Mouse (Mus musculus) heart, postnatal 36 days (tissue): ENCODE measurements around the gene Klk14. TPM values are rescaled to one million over a fixed set of nuclear protein-coding genes. Genes with fewer than 3 reads are reported as not detected.
A peak's percentile ranks its signal among the peaks of the same experiment; 100 is the strongest.
"Not testable (repeated sequence)": the region's sequence is repeated elsewhere in the genome, so short reads cannot be mapped to it uniquely, and the experiment has no call there.

ENCODE experiments used
- DNase-seq, 2 experiments: peaks; one replicate each; pipeline ENCODE4 v3.0.0; 2021 to 2022
- intact Hi-C: fragments of 180-260 bp; cut with DNase I; formaldehyde crosslinking; loops from one replicate; pipeline ENCODE4 v1.15.1; 2025
- total RNA-seq, 2 experiments: library from RNA; stranded (reverse); gene quantifications; 2 replicates each; pipeline ENCODE4 v1.2.3; 2021

Gene Klk14
- under 1 TPM; 0.22 to 0.31 TPM for total RNA-seq

DNA sequence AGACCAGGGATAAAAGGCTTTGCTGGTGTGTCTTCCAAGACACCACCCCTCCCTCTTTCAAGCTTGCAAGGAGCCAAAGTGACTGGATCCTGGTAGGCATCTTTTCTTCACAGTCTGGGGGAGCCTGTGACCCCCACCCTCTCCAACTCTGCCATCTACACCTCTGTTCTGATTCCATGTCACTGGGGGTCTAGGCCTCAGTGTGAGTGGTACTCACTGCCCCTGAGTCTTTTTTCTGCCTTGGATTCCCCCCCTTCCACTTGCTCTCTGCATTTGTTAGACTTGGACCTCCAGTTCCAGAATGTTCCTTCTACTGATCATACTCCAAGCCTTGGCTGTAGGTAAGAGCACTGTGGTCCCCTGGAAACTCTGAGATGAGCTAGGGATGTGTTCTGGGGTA, at the start of gene Klk14:
Gene Klk14, plus strand, starts transcription at position 301 of the 400 bp plus-strand sequence.
- DNase-seq, result no peak
- intact Hi-C loops, result no loop called here

DNA sequence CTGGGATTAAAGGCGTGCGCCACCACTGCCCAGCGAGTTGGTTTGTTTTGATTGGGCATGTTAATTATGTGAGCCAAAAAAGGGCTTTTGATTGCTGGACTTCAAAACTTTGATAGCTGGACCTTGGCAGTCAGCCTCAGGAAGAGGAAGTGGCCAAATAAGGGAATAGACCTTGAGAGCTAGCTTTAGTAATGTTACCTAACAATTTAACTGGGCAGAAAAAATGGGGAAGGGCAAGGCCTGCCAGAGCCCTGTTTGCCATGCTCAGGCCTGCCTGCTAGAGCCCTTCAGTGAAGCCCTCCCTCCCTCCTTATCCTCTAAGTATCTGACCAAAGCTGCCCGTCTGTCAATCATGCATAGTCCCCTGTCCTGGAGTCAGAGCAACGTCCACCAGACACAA, 47.6 kb upstream of the Klk14 start:
- no peak for DNase-seq
- intact Hi-C loops, result no loop called here

DNA sequence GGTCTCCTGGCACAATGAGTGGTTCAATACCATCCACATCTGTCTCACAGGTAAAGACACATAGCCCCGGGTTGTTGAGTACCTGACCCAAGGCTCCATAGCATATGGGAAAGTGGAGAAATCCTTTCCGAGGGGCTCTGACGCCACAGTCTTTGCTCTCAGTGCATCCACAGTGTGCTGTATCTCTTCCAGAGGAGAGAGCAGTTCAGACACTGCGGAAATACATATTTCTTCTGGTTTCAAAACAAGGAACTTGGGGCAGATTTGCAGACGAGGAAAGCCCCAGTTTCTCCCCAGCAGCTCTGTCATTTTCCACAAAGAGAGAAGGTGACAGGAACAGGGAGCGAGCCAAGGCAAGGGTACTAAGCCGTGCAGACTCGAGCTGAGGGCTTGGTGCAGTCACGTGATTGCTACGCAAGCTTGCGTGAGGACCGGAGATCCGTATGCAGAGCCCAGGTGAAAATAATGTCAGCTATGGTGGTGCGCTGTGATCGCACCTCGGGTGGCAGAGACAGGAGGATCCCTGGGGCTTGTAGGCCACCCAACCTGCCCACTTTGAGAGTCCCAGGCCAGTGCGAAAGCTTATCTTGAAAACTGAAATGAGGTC, 47.1 kb upstream of the Klk14 start:
- DNase-seq, result no peak
- intact Hi-C loops, result no loop called here

DNA sequence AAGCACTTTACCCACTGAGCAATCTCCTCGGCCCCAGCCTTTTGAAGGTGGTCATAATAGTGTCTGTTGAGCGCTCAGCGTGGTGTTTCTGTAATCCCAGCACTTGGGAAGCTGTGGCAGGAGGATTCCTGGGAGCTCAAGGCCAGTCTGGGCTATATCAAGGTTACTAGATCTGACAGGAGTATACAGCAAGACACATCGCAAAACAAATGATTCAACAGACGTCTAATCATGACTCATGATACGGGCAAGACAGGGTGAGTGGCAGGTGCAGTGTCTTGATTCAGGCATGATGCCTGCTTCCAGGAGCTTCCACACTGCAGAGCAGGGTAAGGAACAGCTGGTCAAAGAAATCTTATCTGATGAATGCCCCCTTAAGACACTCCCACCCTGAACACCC, 37.5 kb upstream of the Klk14 start:
- intact Hi-C loops, result no loop called here
- no peak for DNase-seq

DNA sequence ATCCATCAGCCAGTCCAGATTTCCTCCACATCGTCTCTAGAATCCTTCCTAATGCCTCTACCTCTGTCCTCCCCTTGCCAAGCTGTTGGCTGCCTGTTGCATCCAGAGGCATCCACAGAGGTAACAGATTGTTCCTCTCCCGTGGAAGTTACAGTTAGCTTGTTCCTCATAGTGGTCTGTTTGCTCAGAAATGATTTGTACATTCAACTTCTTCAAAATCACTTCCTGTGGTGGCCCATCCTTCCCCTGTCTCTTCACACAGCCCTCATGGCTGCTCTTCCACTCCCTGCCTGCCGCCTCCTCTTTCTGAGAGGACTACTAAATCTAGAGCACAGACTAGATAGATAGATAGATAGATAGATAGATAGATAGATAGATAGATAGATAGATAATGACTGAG, 35.7 kb upstream of the Klk14 start:
- no peak for DNase-seq
- intact Hi-C loops, result no loop called here

DNA sequence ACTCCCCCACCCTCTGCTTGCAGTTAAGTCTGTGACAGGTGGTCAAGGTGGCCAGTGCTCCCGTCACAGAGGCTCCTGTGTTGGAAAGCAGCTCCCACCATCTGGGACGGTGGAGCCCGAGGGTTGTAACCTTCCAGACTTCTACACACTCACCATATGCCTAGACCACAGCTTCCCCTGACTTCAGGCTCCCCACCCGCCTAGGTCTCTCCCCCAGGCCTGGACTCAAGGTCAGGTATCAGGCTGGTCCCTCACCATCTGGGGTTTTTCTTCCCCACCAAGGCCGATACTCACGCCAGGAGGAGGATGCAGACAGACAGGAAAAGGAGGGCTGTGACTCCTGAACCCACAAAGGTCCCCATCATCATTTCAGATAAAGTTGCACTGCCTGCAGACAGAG, 34.0 kb upstream of the Klk14 start:
- DNase-seq, result no peak
- intact Hi-C loops, result no loop called here

DNA sequence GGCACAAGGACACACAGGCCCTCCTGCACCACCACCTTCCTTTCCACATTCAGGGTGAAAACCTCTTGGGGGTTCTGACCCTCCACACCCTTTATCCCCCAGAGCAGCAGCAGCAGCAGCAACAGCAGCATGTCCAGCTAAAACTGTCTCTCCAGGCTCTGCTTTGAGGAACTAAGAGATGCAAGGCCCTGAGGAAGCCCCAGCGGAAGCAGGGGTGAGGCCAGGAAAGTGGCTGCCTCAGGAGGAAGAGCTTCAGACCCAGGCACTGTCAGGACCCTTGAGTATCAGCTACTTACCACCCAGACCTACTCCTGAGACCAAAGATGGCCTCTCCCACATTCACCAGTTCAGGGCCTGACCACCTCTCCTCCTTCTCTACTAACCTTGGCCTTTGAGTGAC, 30.2 kb upstream of the Klk14 start, which contains the start of gene Siglece:
Gene Siglece, minus strand, starts transcription at position 160 of the 400 bp plus-strand sequence.
- no peak for DNase-seq
- intact Hi-C loops, result no loop called here

DNA sequence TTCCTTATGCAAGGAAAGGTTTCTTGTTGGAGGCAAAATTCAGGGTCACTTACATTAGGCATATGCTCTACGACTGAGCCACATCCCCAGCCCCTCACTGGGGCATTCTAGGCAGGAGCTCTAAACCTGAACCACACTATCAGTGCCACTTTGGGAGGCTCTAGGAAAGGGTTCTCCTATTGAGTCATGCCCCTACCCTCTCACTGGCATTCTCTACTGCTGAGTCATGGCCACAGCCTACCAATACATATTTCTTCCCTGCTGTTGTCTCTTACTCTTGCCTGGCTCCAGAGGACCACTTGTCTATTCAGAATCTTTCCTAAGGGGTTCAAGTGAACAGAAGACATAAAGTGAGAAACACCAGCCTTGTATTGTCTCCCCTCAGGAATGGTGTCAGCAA, 27.4 kb upstream of the Klk14 start:
- intact Hi-C loops, result no loop called here
- DNase-seq, result no peak

DNA sequence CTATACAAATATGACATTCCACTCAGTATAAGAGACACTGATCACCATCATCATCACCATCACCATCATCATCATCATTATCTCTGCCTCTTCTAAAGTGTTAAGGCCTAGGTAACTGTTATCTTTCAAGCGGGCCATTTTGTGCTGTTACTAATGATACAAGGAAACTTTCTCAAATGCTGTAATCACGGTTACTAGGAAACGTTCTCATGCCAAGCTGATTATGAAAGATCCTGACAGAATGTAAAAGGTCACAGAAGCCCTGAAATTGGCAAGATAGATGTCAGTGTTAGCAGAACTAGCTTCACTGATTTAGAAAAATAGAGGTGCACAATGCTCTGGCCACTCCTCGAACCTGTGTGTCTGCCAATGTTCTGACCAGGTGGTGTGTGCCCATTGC, 23.0 kb upstream of the Klk14 start:
- intact Hi-C loops, result loop anchor here (5.0 kb wide), 1 partner anchor 50 kb away; no protein-coding TSS in a partner anchor
- not testable (repeated sequence) for DNase-seq

DNA sequence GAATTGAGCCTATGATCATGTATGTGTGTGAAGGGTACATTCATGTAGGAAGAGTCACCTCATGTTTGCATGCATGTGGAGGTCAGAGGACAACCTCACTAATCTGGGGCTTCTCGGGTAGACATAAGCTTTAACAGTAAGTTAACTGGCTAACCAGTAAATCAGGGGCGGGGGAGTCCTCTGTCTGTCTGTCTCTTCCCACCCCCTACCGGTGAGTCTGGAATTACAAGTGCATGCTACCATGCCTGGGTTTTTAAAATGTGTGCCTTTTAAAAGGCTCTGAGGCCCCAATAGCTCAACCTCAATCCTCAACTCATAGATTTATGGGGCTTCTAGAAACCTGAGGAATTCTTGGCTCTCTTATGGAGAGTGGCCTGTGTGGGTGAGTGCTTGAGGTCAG, 21.6 kb upstream of the Klk14 start:
- intact Hi-C loops, result loop anchor here (5.0 kb wide), 1 partner anchor 49 kb away; no protein-coding TSS in a partner anchor
- DNase-seq, result no peak

DNA sequence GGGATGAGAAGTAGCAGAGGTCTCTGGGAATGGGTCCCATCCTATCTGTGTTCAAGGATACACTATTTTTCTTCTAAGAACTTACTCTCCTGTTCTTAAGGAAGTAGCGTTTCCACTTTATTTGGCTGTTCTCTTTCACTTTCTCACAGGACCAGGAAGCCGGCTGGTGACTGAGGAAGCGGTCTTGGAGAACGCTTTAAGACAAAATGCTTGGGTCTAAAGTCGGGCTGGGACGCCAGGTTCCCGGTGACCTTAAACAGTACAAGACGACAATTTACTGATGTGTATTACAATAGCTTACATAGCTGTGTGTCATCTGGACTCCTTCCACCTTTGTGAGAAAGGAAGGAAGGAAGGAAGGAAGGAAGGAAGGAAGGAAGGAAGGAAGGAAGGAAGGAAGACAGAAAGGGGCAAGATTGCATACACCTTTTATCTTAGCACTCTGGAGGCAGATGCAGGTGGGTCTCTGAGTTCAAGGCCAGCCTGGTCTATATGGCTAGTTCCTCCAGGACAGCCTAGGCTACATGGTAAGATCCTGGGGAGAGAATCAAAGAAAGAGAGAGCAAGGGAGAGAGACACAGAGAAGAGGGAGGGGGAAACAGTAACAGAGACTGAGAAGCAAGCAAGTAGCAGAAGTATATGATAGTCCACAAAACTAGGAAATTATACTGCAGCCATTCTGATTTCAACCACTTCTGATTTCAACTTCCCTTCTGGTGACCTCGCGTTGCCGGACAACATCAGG, 19.0 kb upstream of the Klk14 start:
- no peak for DNase-seq
- intact Hi-C loops, result loop anchor here (5.0 kb wide), 1 partner anchor 204 kb away; no protein-coding TSS in a partner anchor

DNA sequence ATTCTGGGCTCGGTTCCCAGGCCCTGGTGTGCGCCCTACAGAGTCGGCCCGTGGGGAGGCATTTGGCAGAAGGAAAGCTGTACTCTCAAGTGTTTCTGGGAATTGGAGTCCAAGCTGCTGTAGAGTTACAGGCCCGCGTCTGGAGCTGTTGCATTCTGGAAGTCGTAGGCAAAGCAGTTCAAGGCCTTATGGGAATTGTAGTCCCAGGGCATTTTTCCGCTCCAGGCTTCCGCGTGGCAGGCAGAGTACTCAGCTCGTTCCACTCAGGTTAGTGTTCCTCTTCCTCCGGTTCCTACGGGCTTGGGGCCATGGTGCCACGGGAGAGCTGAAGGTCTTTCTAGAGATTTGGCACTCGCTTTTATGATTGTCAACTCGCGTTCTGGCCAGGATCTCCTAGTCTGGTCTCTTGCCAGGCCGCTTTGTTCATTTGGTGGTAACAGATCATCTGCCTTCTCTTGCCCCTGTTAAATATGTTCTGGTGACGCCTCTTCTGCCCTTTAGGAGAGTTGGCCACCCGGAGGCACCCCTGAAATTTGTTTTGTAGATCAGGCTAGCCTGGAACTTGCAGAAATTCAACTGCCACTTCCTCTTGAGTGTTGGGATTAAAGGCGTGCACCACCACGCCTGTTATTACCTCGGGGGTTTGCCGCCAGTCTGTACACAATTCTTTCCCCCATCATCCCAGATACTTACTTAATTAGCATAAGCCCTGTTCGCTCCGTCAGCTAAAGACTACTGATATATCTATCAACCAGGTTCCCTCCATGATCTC, 18.2 kb upstream of the Klk14 start, which contains the start of gene Ctu1:
Gene Ctu1, plus strand, starts transcription at position 208 of the 772 bp plus-strand sequence.
- intact Hi-C loops, result loop anchor here (1.0 to 5.0 kb wide), 2 partner anchors 93 to 205 kb away; partner anchors contain the start of gene Zfp719
- DNase-seq, result peak; percentile 85 to 87

DNA sequence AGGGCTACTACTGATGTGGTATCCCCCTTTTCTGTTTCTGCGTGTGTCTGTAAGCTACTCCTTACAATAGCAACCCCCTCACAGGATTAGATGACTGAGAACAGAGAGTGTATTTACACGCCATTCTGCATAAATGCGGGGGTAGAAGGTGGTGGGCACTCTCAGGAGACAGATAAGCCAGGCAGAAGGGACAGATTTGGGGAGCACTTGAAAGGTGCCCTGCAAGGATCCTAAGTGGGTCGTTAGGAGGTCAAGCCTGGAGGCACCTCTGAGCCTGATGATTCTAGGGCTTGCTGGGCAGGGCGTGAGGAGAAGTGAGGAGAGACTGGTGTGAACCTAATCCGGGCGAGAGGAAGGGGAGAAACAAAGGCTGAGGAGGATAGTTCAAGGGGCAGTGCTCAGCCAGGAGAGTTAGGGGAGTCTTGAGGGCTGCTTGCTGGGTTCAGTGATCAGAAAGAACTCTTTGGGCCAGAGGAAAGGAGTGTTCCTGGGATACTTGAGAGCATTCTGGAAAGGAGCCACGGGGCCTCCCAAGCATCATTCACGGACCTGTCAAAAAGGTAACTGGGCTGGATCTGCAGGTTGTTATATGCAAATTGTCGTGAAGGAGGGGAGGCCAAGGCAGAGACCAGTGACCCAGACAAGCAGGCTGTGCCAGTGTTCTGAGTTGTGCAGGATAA, 17.5 kb upstream of the Klk14 start:
- DNase-seq, result no peak
- intact Hi-C loops, result loop anchor here (1.0 to 5.0 kb wide), 2 partner anchors 93 to 205 kb away; partner anchors contain the start of gene Zfp719

DNA sequence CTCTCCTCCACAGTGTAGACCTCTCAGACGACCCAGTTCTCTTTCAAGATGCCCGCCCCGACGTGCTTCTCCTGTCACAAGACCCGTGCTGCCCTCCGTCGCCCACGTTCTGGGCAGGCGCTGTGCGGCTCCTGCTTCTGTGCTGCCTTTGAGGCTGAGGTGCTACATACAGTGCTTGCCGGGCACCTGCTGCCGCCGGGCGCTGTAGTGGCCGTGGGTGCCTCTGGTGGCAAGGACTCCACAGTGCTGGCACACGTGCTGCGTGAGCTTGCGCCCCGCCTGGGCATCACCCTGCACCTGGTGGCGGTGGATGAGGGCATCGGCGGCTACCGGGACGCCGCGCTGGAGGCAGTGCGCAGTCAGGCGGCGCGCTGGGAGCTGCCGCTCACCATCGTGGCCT, 15.1 kb upstream of the Klk14 start:
- no peak for DNase-seq
- intact Hi-C loops, result no loop called here

DNA sequence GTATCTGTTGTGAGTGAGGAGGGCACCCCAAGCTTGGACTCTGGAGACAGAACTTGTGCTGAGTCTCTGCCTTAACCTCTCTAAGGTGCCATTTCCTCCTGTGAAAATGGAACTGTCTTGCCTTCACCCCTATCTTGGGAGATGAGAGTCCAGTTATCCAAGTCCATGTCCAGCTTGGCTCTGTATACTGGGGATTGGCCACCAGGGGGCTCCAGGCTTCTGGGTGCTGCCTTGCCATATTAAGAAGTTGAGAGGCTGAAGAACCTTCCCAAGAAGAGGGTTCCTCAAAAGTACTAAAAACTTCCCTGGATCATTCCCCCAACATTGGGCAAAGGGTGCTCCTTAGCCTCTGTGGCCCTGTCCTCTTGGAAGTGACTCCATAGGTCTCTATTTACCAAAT, 11.7 kb upstream of the Klk14 start:
- peak; percentile 45 to 68 for DNase-seq
- intact Hi-C loops, result loop anchor here (1.0 kb wide), 1 partner anchor 217 kb away; no protein-coding TSS in a partner anchor

DNA sequence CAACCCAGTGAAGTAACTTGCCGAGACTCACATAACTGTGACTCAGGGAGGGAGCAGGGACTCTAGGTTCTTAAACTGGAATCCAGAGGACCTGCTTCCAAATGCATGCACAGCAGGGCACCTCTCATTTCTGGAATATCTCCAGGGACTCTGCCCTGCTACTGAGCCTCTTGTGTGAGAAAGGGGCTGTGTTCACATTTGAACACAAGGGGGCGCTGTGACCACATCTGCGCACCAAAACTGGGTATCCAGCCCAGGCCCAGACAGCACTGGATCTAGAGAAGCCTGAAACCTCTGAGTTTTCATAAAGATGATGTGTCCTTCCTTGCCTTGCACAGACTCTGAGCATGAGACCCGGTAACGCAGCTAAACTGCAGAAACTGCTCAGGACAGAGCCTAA, 9.3 kb upstream of the Klk14 start:
- intact Hi-C loops, result loop anchor here (1.0 to 5.0 kb wide), 3 partner anchors 66 to 101 kb away; no protein-coding TSS in a partner anchor
- peak; percentile 67 to 71 for DNase-seq

DNA sequence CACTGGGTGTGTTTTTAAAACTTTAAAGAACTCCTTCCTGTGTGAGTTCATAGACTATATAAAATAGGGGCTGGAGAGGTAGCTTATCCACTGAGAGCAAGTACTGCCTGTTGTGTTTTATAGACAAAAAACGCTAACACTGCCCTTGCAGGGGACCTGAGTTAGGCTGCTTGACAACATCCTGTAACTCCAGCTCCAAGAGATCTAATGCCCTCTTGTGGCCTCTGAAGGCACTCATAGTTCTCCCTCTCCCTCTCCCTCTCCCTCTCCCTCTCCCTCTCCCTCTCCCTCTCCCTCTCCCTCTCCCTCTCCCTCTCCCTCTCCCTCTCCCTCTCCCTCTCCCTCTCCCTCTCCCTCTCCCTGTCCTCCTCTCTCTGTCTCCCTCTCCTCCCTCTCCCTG, 7.7 kb upstream of the Klk14 start:
- DNase-seq, result not testable (repeated sequence)
- intact Hi-C loops, result loop anchor here (5.0 kb wide), 2 partner anchors 65 to 80 kb away; no protein-coding TSS in a partner anchor

DNA sequence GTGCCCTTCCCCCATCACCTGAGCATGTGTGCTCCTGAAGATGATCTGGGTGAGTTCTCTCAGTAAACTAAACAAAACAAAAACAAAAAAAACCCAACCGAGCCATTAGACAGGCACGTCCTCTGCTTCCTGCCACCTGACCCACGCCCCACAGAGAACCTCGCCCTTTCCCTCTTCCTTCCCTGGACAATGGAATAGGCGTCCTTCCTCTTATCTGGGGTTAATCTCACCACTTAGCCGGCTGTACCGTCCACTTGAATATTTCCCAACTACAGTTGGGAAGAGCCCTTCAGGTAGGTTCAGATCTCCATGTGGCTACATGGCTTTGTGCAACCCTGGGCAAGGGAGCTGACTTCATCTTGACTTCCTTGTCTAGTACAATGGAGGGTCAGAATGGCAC, 5.1 kb upstream of the Klk14 start:
- intact Hi-C loops, result no loop called here
- no peak for DNase-seq

DNA sequence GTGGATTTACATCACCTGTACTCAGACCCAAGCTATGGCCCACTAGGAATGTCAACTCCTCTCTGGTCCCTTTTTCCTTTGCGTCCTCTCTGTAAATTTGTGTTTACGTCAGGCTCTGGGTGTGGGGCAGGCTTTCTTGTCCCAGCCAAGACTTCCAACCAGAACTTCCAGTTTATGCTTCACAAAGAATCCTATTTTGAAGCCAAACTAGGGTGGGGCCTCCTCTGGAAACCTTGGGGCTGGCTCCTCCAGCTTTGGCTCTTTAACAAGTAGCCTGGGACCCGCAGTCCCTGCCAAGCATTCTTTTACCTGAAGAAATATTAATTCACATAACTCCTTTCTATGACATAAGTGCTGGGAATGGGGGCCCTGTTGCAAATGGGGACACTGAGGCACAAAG, 19.8 kb downstream of the Klk14 start:
- no peak for DNase-seq
- intact Hi-C loops, result no loop called here

DNA sequence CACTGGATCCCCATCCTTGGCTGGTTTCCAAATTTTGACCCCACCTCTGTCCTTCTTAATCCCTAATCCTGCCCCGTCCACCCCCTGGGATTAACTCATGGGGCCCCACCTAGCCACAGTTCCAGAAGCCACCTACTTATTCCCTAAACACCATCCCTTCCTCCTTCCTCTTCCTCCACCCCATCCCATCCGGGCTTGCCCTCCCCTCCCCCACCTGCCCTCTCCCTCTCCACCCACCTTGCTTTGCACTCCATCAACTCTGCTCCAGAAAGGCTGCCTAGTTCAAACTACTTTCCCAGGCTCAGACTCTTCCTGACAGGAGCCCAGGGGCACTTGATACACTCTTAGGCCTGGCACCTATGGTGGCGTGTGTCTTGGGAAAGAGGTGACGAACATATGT, 22.0 kb downstream of the Klk14 start, which contains the start of gene Klk13:
Gene Klk13, plus strand, starts transcription at position 301 of the 400 bp plus-strand sequence.
- intact Hi-C loops, result no loop called here

More for the DNA sequence above, 22.0 kb downstream of the Klk14 start, which contains the start of gene Klk13:
- DNase-seq, result no peak
